Comparison of ENCODE assay signal across 8 mouse cellular contexts in genomic region chr7:141972831-141973619, GRCm38 (mm10). TPM values are rescaled to one million over a fixed set of nuclear protein-coding genes. Genes with fewer than 3 reads are reported as not detected.
DNase-seq lines count a peak whose midpoint lies in the region; ATAC-seq and TF ChIP-seq lines count a peak whose summit lies in the region.

No protein-coding gene starts in this region.

- no peaks in the 10 kb centered on the region for H3K9me3 ChIP-seq in limb, embryonic 11.5 days (ENCODE audit: control insufficient read depth, low read length)

- H3K36me3 ChIP-seq in limb, embryonic 11.5 days (ENCODE audit: control insufficient read depth, insufficient read depth, low read length) = no peaks in the 10 kb centered on the region

- 0 out of 2 replicates have a peak, but pooled peaks have one; percentile 14 for TF ChIP-seq CTCF in lung, adult 2 months (IDR thresholded peaks at IDR 0.05; ENCODE audit: insufficient read depth, low read length)

- ATAC-seq in limb, embryonic 11.5 days (ENCODE audit: insufficient number of reproducible peaks, low FRiP score, low TSS enrichment, low read depth) = 0 out of 2 replicates have a peak, but pooled peaks have one; percentile 54

- 26% methylated on average over 7 of the region's 7 CpGs for WGBS in lung, adult 2 months
- WGBS in limb, embryonic 11.5 days = 31% methylated on average over 7 of the region's 7 CpGs

- H3K27me3 ChIP-seq in limb, embryonic 11.5 days (ENCODE audit: control insufficient read depth, insufficient read depth, low read length) = no peaks in the 10 kb centered on the region

- no peak for TF ChIP-seq POLR2A in lung, adult 2 months (IDR thresholded peaks at IDR 0.05; ENCODE audit: borderline replicate concordance, extremely low read depth, low read depth, low read length)

- no peak overlapping the region for H3K4me3 ChIP-seq in lung, adult 2 months (replicated peaks; ENCODE audit: extremely low read depth, low read depth, low read length)
- no peak overlapping the region for H3K4me3 ChIP-seq in limb, embryonic 11.5 days (ENCODE audit: low read depth, low read length)

- H3K27ac ChIP-seq in limb, embryonic 11.5 days (replicated peaks; ENCODE audit: low read depth, low read length) = no peak overlapping the region

- no peak overlapping the region for H3K4me2 ChIP-seq in limb, embryonic 11.5 days (ENCODE audit: low read depth, severe bottlenecking)

- H3K4me1 ChIP-seq in lung, adult 2 months (ENCODE audit: control insufficient read depth, insufficient read depth, low read length) = no peaks in the 10 kb centered on the region
- H3K4me1 ChIP-seq in limb, embryonic 11.5 days (ENCODE audit: control insufficient read depth, insufficient read depth, low read length) = no peaks in the 10 kb centered on the region

- no peak overlapping the region for H3K9ac ChIP-seq in limb, embryonic 11.5 days (ENCODE audit: low read length)

- DNase-seq in adrenal gland, postnatal 25 days = peak; percentile 40
- DNase-seq in adrenal gland, adult 18-20 months (ENCODE audit: low spot score in 2 of 2) = no peak
- no peak for DNase-seq in lung, adult 2 months
- DNase-seq in lung, postnatal 36 days = no peak
- peak; percentile 65 for DNase-seq in embryo, embryonic 9.5 days (ENCODE audit: extremely low spot score)
- DNase-seq in limb, embryonic 11.5 days (ENCODE audit: low spot score) = peak; percentile 83
- DNase-seq in right cerebral cortex, adult 2 months (ENCODE audit: low spot score in 2 of 2) = peak; percentile 69 to 72
- DNase-seq in layer of hippocampus, postnatal 14 days (ENCODE audit: low spot score in 2 of 2) = no peak

RNA-seq across cellular contexts. Expression of gene Brsk2, which starts 23.5 kb away (rescaled TPM):
- 1.1 and 1.7 TPM in 2 replicates for total RNA-seq in adrenal gland, postnatal 25 days (2021)
- 1 to 10 TPM; 1.8 to 2.1 TPM for total RNA-seq in adrenal gland, adult 18-20 months (2021)
- polyA plus RNA-seq in lung, adult 2 months (2012; rRNA removed) = 0.31 and 0.41 TPM in 2 replicates
- 0.49 and 0.51 TPM in 2 replicates for polyA plus RNA-seq in limb, embryonic 11.5 days (2014; fragmentation: Nextera tagmentation; extraction: Ambion mirVana)
- 100 to 1,000 TPM; 174 to 177 TPM for total RNA-seq in layer of hippocampus, postnatal 14 days (2021)

RNA-seq across cellular contexts. Expression of gene Tollip, which starts 54.7 kb away (rescaled TPM):
- 50.6 and 53.8 TPM in 2 replicates for total RNA-seq in adrenal gland, postnatal 25 days (2021)
- total RNA-seq in adrenal gland, adult 18-20 months (2021) = 10 to 100 TPM; 57.0 to 57.8 TPM
- 82.2 and 99.6 TPM in 2 replicates for polyA plus RNA-seq in lung, adult 2 months (2012; rRNA removed)
- 38.0 and 38.8 TPM in 2 replicates for polyA plus RNA-seq in limb, embryonic 11.5 days (2014; fragmentation: Nextera tagmentation; extraction: Ambion mirVana)
- 100 to 1,000 TPM; 135 to 142 TPM for total RNA-seq in layer of hippocampus, postnatal 14 days (2021)

Comparison
In these comparisons a context has a peak if more than half of its experiments do, and no peak if none do; other contexts are left out.
1. DNase-seq: peak in adrenal gland, postnatal 25 days (single experiment), embryo, embryonic 9.5 days (single experiment), limb, embryonic 11.5 days (single experiment) and right cerebral cortex, adult 2 months (2 of 2); none in adrenal gland, adult 18-20 months (0 of 2), lung, adult 2 months (single experiment), lung, postnatal 36 days (single experiment) and layer of hippocampus, postnatal 14 days (0 of 2).
2. RNA of gene Brsk2, which starts 23.5 kb away (total RNA-seq): 174 to 177 TPM in layer of hippocampus, postnatal 14 days; 1.8 to 2.1 TPM in adrenal gland, adult 18-20 months and 1.1 to 1.7 TPM in adrenal gland, postnatal 25 days; every median in the first group is over 10 times any median in the second.